Mouse (Mus musculus): Measurements from ENCODE around the gene 4930548H24Rik.
"Not testable (repeated sequence)": the region's sequence is repeated elsewhere in the genome, so short reads cannot be mapped to it uniquely, and the experiment has no call there.

Gene 4930548H24Rik

DNA sequence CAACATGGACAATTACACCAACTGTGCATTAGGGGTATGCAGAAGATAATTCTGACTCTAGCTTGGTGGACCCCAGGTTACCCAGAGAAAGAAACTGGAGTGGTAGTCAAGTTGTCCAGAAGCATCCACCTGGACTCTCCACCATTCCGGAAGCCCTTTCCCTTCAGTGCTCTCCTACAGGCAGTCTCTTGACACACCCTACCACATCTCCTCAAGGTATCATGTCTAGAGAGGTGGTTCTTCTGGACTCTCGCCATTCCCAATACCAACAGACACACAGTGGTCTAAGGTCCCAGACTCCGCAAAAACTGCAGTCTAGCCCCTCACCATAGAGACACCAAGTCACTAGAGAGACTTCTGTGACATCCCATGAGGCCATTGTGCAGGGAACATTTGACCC is at the start of gene 4930548H24Rik:
TSS of gene 4930548H24Rik (plus strand) at position 301 of the 400 bp plus-strand sequence.
- no peak for DNase-seq (ENCODE audit: inconsistent age in 2 of 2, low spot score in 1 of 2)

DNA sequence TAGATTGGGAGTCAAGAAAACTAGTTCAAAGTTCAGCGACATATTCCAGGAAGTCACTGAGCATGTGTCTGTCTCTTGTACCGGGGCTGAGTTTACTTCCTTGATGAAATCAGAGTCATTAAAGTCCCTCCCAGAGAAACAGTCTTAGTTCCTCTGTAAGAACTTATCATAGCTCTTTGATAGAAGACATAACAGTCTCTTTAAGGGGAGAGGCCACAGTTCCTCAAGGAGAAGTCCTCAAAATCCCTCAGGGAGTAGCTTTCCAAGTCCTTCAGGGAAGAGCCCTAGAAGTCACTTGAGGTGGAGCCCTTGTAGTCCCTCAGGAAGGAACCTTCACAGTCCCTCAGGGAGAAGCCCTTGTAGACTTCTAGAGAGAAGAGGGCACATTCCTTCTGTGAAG is 34.2 kb upstream of the 4930548H24Rik start:
- DNase-seq (ENCODE audit: inconsistent age in 2 of 2, low spot score in 1 of 2), result peak in 1 of 2 experiments; percentile 37

DNA sequence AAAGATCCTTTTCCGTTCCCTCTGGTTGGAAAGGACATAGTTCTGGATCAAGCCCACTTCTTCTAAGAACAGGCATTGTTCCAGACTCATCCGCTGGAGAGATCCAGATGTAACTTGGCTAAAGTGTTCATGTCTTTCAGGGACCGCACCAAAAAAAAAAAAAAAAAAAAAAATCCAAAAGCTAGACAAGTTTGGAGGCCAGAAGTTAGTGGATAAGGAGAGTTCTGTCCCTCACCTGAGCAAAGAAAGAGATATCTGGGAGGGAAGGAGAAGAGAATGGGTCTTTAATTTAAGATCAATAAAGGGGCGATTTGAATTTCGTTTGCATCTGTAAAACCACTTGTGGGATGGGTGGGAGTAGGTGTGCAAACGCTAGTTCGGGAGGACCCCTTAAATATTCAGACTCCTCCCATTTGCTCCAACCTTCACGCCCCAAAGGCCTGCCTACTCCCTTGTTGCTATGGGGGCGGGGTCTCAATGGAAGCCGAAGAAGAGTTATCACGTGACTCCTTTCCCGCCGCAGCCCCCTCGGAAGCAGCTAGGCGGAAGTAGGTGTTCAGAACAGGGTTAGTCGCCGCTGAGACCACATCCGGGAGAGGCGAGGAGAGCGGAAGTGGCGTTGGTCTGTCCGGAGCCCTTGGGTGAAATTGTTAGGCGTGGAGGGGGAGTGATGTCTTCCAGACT is 33.5 kb upstream of the 4930548H24Rik start, which contains the start of gene Zfp512:
TSS of gene Zfp512 (plus strand) at position 554 of the 684 bp plus-strand sequence.
- peak; percentile 95 to 97 for DNase-seq (ENCODE audit: inconsistent age in 2 of 2, low spot score in 1 of 2)

DNA sequence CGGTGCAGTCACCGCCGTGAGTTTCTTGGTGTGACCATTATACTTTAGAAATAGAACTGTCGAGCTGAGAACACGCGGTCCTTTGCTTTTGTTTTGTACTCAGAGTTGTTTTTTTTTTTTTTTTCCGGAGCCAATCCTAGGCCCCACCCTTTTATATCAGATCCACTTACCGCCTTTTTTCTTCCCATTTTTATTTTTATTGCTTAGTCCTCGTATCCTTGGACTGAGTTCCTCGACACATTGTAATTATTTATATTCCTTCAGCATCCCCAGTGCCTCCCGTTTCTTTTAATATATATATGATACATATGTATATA is 33.0 kb upstream of the 4930548H24Rik start:
- DNase-seq (ENCODE audit: inconsistent age in 2 of 2, low spot score in 1 of 2), result no peak

DNA sequence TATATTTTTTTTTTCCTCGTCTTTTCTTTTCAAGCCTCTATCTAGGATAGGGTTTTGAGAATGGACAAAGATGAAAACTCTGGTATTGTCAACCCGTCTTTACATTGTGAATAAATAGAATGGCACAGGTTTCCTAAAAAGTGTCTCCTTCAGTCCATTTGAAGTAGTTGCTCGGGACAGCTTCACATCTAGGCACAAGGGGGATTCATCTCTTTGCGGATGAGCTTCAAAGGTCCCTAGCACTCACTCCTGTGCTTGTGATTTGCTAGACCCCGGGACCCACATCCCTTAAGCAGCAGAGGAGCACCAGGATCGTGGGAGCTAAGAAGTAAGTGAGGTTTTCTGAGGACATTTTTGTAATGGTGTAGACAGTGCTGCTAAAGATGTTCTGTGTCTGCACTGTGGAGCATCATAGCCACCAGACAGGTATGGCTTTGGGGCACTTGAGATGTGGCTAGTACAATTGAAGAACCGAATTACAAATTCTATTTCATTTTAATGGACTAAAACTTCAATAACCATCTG is 32.6 kb upstream of the 4930548H24Rik start:
- peak in 1 of 2 experiments; percentile 53 for DNase-seq (ENCODE audit: inconsistent age in 2 of 2, low spot score in 1 of 2)

DNA sequence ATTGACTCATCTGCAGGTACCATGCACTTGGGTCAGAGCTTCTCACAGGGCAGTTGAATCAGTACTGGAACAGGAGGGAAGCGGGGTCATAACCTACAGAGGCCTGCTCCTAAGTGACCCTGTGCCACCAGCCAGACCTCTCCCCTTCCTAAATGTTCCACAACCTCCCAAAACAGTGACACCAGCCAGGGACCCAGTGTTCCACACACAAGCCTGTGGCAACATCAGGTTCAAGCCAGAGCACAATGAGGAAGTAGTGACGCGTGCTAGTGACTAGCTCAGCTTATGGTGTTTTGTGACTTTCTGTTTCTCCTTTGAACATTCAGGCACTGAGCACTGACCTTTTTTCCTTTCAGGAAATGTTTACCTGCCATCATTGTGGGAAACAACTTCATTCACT is 17.7 kb upstream of the 4930548H24Rik start:
- no peak for DNase-seq (ENCODE audit: inconsistent age in 2 of 2, low spot score in 1 of 2)

DNA sequence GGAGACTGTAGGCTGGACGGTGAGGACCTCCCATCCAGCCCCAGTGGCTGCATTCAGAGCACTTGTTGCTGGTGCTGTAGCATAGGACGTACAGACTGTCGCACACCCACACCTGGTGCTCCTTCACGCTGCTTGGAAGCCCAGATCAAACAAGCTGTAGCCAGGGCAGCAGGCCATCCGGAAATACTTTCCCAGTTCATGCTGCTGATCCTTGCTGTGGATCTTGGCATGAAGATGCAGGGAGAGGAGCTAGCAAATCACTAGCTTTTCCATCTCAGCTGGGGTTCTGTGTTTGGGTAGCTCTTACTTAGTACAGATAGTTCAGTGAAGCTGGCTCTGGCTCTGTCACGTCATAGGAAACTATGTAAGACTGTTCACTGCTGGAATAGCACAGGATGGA is 15.8 kb upstream of the 4930548H24Rik start:
- no peak for DNase-seq (ENCODE audit: inconsistent age in 2 of 2, low spot score in 1 of 2)

DNA sequence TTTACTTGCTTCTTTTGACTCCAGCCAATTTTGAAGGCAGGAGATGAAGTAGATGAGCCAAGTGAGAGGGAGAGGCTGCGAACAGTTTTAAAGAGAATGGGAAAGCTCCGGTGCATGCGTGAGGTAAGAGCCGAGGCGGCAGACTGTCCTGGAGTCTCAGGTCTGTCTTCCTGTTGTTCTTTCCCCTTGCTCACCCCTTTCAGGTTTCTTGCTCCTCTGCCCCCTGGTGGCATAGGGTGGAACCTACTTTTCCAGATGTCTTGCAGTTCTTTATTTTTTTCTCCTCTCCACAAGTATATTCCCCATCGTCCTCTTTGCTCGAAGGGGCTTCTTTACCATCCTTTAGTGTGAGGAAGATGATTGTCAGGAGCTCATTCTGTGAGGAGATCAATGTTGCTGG is 15.2 kb upstream of the 4930548H24Rik start:
- DNase-seq (ENCODE audit: inconsistent age in 2 of 2, low spot score in 1 of 2), result peak; percentile 36 to 79

DNA sequence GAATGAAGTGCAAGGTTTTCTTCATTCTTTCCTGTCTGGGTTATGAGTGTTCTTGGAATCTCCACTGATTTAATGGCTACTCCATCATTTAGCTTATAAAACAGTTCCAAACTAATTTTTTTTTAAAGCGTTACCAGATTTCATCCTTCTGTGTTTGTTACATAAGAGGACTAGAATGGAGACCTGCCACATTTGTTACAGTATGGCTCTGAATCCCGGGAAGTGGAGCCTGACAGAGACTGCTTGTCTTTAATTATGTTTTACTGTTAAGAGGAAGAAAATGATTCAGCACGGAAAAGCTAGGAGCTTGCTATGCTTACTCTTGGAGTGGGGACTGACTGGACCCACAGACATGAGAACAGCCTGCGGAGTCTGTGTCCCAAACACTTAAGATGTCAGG is 5.0 kb upstream of the 4930548H24Rik start:
- no peak for DNase-seq (ENCODE audit: inconsistent age in 2 of 2, low spot score in 1 of 2)

DNA sequence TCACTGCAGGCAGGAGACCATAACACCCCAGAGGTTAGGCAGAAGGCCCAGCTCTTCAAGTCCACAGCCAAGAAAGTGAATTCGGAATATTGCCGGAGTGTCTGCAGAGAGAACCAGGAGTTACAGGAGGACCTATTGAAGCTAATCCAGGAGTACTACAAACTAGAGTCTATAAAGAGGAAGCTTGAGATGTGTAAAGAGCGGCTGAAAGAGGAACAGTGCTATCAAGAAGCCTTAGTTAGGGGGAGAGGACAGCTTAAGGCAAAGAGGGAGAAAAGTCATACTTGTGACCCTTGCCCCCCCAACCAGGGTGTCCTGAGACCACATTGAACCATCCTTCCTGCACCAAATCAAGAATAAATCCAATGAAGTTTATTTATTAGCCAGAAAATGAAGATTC is 2.3 kb downstream of the 4930548H24Rik start:
- DNase-seq (ENCODE audit: inconsistent age in 2 of 2, low spot score in 1 of 2), result no peak

DNA sequence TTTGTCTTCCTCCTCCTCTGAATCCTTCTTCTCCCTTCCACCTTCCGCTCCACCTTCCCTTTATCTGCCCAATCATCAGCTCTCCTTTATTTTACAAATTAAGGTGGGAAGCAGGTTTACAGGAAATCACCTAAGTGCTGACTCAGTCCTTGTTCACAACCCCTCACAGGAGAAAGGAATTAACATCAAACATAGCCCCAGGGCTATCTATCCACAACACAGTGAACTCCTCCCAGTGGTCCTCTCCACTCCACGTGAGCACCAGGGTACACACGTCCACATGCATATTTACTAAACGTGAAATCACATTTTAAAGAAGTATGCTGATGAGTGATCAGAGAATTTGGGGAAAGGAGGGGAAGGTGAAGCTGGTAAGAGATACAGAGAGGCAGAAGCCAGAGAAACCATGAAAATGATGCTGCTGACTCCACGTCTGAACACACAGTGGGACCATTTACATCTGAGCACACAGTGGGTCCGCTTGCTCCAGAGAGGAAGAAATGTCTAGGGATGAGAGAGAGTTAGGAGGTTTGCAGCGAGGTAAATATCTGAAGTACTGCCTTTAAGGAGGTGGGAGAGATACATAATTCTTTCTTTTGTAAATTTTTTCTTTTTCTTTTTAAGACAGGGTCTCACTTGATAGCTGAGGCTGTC is 3.7 kb downstream of the 4930548H24Rik start:
- no peak for DNase-seq (ENCODE audit: inconsistent age in 2 of 2, low spot score in 1 of 2)

DNA sequence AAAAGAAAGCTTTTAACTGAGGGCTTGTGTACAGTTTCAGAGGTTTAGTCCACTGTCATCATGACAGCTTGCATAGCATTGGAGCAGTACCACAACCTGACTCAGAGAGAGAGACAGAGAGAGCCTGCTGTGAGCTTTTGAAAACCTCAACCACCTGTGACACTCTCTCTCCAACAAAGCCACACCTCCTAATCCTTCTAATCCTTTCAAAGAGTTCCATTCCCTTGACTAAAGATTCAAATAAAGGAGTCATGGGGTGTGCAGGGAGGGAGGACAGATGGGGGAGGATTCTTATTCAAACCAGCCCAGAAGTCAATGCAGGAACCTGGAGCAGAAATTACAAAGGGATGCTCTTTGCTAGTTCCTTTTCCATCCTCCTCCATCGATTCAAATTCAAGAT is 6.5 kb downstream of the 4930548H24Rik start:
- DNase-seq (ENCODE audit: inconsistent age in 2 of 2, low spot score in 1 of 2), result no peak

DNA sequence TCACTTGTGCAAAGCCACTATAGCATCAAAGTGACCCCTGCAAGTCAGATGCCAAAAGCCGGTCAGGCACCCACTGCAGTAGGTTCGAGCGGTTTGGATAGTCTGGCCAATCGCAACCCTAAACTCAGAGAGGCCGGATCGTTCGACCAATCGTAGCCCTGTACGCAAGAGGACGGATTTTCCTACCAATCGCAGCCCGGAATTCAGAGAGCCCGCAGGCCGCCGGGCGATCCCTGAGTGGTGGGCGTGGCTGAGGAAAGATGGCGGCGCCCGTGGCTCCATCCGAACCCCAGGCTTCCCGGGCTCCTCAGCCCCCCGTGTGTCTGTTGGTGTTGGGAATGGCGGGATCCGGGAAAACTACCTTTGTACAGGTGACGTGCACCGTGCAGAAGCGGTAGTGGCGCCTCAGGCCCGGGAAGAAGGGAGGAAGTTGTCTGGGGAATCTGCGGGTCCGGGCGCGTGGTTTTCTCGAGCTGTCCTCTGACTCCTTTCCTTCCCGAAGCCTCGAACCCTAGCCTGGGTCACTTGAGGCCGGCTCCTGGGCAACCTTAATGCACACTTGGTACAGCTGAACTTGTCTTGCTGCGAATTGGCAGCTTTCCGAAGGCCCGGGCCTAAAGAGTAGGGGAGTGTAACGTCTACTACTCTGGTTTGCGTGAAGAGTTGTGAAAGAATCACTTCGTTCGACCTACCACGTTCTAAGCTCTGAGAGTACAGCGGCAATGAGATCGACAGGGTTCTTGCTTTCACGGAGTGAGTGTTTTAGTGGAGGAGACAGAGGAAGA is 9.2 kb downstream of the 4930548H24Rik start, which contains the start of gene Gpn1:
TSS of gene Gpn1 (plus strand) at position 229 of the 785 bp plus-strand sequence.
- peak; percentile 90 to 96 for DNase-seq (ENCODE audit: inconsistent age in 2 of 2, low spot score in 1 of 2)

DNA sequence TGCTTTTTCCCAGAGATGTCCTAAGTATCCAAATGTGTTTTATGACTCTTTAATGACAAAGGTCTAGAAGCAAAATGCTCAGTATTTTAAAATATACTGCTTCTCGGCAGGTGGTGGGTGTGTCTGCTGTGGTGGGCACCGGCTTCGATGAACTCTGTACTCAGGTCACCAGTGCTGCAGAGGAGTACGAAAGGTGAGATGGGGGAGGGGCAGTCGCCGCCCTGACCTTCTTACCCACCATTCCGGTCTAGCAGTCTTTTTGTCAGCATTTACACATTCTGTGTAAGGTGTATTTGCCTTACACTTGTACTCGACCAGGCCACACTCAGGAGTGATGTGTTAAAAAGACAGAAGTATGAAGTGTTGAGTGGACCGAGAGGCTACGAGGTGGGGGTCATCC is 19.3 kb downstream of the 4930548H24Rik start:
- no peak for DNase-seq (ENCODE audit: inconsistent age in 2 of 2, low spot score in 1 of 2)

DNA sequence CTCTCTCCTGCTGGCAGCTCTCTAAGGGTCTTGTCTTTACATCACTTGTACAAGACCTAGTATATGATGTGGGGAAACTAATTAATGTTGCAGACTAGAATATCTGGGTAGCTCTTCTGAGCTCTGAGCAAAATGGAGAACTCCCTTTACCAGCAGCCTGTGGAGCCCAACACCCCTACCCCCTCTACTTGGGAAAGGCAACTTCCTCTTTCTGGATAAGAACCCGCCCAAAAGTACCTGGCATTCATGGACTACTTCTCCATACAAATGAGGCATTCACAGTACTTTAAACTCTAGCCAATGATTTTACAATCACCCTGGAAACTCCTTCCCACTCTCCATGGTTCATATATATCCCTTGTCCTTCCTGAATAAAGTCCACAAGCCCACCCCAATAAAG is 26.9 kb downstream of the 4930548H24Rik start:
- no peak for DNase-seq (ENCODE audit: inconsistent age in 2 of 2, low spot score in 1 of 2)

DNA sequence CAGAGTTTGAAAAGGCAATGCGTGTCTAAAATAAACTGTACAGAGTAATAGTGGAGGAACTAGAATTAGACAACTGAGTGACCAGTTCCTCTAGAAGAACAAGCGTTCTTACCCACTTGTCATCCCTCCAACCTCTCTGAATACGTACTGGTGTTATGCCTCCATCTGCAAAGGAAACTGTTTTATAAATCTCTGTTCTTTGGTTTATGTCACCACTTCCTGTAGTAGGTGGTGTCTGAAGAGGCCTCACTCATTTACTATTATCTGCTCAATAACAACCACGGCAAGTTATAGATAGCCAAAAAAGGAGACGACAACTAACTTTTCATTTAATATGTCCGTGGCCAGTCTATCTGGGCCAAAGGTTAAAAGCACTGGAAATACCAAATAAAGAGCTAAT is 35.0 kb downstream of the 4930548H24Rik start:
- DNase-seq (ENCODE audit: inconsistent age in 2 of 2, low spot score in 1 of 2), result no peak

DNA sequence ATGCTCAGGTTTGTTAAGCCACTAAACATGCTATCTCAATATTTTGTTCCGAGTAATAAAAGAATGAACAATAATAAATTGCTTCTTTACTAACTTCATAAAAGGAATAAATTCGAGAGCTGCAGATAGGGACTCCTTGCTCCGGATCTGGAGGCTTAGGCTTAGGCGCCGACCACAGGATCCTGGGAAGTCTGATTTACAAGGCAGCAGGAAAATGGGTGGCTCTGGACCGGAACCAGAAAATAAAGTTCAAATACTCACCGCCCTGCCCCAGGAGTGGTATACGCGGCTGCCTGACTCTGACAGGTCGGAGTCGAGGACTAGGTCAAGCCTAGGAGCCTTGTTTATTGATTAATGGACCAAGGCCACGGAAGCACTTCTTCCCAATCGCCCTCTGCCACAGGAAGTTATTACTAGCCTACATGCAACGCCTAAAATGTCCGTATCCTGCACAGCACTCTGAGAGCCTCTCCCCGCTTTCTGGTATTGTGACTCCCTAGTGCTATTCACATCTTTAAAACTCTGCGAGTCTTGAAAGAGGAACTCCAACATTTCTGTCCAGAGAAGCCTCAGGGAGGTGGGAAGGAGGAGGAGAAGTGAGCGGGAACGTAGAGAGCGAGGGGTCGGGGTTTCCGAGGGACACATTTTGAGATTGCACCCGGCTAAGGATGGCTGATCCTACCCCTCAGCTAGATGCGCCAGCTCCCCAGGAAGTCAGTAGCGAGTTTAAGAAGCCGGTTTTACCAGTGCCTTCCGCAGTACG is 41.0 kb downstream of the 4930548H24Rik start, which contains the start of gene Slc4a1ap:
TSS of gene Slc4a1ap (plus strand) at position 642 of the 763 bp plus-strand sequence.
- DNase-seq (ENCODE audit: inconsistent age in 2 of 2, low spot score in 1 of 2), result peak; percentile 79 to 96

DNA sequence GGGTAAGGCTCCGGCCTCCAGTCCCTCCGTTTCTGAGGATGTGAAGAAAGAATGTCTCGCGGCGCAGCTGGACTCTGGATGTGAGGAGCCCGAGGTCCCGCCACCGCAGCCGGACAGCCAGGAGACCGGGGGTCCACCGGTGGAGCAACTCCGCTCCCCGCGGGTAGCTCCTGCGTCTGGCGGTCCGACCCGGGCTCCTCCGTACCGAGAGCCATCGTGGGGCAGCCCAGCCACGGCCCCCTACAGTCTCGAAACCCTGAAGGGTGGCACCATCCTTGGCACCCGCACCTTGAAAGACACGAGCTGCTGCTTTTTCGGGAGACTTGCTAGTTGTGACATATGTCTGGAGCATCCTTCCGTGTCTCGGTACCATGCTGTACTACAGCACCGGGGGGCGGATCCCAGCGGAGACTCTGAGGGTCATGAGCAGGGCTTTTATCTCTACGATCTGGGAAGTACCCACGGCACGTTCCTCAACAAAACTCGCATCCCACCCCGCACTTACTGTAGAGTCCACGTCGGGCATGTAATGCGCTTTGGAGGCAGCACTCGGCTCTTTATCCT is 41.7 kb downstream of the 4930548H24Rik start:
- DNase-seq (ENCODE audit: inconsistent age in 2 of 2, low spot score in 1 of 2), result no peak

DNA sequence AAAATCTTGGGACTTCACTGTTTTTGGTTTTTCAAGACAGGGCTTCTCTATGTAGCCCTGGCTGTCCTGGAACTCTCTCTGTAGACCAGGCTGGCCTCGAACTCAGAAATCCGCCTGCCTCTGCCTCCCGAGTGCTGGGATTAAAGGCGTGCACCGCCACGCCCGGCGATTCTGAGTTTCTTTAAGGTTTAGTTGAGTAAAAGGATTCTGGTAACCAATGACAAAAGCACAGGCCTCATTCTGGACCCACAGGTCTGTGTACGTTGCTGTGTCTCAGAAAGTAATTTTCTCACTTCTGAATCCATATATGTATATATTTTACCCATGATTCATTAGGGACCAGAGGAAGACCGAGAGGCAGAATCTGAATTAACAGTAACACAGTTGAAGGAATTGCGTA is 42.2 kb downstream of the 4930548H24Rik start, which contains the start of gene Supt7l:
TSS of gene Supt7l (minus strand) at position 101 of the 400 bp plus-strand sequence.
- DNase-seq (ENCODE audit: inconsistent age in 2 of 2, low spot score in 1 of 2), result not testable (repeated sequence)

DNA sequence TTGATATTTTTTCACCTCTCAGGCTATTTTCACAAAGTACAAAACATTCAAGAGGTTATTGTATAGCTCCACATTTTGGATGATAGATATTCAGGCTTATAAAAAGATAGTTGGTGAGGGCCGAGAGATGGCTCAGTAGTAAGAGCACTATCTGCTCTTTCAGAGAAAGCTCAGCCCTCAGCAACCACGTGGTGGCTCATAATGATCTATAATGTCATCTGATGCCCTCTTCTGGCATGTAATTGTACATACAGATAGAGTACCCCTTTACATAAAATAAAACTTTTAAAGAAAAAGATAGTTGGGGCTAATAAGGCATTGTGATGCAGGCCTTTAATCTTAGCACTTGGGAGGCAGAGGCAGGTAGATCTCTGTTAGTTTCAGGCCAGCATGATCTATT is 43.0 kb downstream of the 4930548H24Rik start:
- DNase-seq (ENCODE audit: inconsistent age in 2 of 2, low spot score in 1 of 2), result no peak

Measured in adrenal gland, adult (tissue).